Mouse (Mus musculus) frontal cortex, postnatal 25 days (tissue): Measurements from ENCODE around the gene Chrm5.
A peak's percentile ranks its signal among the peaks of the same experiment; 100 is the strongest.
"Not testable (repeated sequence)": the region's sequence is repeated elsewhere in the genome, so short reads cannot be mapped to it uniquely, and the experiment has no call there.

Source experiments
- DNase-seq, 2 experiments: peaks; one replicate each; pipeline ENCODE4 v3.0.0; 2022; ENCODE audit warnings: low spot score in 2 of 2

Gene Chrm5

DNA sequence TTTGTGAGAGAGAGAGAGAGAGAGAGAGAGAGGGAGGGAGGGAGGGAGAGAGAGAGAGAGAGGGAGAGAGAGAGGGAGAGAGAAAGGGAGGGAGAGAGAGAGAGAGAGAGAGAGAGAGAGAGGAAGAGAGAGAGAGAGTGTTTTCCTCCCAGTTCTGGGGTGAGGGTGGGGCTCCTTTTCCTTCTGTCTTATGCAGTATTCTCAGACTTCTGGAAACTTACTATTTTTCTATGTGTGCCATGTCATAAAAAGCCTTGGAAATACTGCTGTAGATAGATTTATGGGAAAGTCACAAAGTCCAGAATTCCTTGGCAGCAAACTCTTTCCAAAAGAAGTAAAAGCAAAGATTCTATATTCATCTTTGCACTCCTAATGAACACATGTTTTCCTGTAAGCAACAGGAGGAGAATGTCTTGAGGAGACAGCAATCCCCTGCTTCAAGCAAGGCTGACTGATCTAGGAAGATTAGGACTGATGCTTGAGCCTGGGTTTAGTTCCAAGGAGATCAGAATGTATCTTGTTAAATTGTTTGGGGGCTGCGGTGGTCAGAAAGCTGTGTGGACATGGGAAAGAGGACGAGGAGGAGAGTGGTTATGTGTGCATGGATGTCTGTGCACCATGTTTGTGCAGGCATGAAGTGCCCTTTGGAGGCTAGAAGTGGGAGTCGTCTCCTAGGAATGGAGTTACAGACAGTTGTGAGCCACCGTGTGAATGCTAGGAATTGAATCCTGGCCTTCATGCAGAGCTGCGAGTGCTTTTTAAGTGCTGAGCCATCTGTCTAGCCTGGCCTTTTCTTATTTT lies 2.2 kb upstream of the Chrm5 start:
- DNase-seq, result no peak

DNA sequence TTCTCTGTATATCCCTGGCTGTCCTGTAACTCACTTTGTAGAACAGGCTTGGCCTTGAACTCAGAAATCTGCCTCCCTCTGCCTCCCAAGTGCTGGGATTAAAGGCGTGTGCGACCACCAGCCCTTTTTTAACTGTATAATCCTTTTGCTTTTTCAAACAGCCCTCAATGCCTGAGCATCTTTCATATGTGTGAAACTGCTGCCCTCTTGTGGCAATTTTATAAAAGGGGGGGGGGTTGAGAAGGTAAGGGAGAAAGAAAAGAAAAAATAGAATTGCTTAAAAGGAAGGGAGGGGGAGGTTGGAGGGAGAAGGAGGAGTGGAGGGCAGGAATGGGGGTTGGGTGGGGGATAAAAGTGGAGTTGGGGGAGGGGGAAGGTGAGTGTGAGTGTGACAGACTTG lies 995 bp upstream of the Chrm5 start:
- no peak for DNase-seq

DNA sequence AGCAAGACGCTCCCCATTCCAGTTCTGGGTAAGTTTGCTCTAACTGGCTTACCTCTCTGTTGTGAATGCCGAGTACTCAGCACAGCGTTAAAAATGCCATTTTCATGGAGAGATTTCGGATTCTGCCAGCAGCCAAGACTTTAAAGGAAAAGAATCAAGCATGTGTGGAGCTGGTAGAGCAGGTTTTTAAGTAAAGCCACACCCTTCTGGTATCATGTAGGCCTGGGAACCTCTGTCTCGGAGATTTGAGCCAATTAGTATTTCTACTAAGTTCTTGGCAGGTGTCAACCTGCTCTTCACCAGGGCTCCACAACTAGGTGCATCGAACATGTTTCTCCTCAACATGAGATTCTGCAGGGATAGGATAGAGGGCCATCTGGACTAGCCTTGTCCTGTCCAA lies 4.0 kb downstream of the Chrm5 start:
- DNase-seq, result no peak

DNA sequence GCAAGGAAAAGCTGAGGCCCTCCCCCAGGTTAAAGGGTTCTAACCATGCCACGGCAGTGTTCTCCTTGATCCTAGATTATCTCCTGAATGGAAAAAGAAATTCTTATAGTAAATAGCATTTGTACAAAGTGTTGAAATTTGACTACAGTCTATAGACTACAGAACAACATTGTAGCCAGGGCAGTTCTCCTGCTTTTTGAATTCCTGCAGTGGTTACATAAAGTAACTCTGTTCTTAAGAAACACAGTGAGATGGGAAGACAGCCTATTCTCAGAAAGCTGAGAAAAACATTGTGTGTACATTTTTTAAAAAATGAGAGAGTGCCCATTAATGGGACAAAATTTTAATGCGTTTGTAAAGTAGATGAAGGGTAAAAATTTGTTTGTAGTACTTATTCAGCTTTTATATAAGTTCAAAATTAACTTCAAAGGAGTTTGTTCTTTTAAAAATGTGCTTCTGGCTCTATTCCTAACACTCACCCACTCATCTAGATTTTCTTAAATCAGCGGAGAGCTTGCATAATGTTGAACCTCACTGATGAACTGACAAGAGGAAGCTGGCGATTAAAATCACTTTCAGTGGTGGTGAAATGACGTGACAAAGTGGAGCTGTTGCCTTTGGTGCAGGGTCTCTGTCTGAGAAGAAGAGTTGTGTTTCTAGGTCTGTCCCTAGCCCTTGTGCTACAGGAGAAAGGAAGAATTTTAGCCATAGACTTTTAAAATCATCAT lies 5.4 kb downstream of the Chrm5 start:
- DNase-seq, result no peak

DNA sequence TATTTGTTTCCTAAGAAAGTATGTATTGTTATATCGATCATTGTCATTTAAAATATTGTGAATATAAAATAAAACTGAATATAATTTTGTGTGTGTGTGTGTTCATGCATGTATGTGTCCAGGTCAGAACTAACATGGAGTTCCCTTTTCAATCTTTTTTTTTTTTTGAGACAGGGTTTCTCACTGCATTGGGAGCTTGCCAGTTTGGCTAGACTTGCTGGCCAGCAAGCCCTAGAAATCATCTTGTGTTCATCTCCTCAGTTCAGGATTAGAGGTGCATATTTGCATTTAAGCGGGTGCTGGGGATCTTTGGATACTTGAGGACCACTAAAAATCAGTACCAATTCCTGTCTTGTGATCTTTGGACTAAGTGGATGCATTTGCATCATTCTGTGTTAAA lies 8.5 kb downstream of the Chrm5 start:
- DNase-seq, result no peak

DNA sequence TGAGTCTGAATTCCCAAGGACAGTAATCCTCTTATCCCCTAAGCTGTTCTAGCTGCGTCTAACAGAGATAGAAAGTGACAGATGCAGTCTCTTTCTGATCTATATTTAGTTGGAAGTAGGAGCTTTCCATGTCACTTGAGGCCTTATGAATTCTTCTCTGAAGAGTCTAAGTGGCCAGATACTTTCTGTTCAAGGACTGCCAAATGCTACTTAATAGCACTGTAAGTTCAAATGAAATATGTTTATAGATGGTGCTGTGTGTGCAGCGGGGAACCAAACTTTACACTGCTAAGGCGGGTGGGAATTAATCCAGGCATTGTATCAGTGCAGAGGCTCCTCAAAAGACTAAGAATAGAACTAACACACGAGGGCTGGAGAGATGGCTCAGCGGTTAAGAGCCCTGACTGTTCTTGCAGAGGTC lies 9.6 kb downstream of the Chrm5 start:
- no peak for DNase-seq

DNA sequence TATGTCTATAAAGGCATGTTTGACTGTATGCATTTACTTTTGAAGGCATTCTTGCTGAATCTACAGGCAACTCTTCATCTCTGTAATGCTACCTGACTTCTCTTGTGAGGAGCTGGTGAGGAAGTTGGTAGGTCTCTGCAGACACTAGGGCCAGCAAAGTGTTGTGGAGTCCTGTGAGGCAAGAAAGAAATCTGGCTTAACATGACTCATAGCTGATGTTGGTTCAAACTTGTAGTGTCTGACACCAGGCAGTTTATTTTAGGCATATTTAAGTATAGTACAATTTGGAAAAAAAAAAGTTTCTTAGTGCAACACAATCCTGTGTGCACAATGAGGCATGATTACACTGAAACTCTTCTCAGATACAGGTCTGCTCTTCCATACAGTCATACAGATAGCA lies 11.0 kb downstream of the Chrm5 start:
- DNase-seq, result no peak

DNA sequence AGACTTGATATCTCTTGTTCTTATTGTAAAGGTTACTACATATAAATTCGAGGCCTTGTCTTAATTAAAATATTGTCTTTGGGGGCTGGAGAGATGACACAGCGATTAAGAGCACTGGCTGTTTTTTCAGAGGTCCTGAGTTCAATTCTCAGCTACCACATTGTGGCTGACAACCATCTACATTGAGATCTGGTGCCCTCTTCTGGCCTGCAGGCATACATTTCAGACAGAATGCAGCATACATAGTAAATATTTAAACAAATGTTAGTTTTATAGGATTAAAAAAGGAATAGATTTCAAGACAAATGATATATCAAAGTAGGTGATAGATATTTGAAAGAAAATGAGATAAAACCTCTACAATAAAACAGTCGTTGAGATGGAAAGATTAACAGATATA lies 20.0 kb downstream of the Chrm5 start:
- DNase-seq, result no peak

DNA sequence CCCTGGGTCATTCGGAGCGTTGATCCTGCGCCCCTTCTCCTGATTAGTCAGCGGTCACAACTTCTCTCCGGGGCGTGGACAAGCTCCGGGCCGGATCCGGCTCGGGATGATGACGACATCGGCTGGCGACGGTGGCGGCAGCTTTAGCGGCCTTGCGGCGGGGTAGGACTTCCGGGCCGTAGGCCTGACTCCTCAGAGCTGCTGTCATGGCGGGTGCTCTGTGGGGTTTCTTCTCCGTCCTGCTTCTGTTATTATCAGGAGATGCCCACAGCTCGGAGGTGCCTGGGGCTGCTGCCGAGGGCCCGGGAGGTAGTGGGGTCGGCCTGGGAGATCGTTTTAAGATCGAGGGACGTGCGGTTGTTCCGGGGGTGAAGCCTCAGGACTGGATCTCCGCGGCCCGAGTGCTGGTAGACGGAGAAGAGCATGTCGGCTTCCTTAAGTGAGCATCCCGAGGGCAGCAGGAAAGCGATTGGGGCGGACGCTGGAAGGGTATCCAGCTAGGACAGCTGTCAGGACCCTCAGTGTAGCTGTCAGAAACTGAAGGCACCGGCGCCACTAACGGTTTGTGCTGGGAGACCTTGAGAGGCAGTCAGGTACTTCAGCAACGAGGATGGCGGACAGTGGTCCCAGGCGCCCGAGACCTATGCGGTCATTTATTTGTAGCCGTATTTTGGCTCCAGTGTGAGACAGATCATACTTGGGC lies 25.6 kb downstream of the Chrm5 start, which contains the start of gene Emc7:
Gene Emc7, plus strand, starts transcription at position 136 of the 703 bp plus-strand sequence.
- DNase-seq, result peak; percentile 96

DNA sequence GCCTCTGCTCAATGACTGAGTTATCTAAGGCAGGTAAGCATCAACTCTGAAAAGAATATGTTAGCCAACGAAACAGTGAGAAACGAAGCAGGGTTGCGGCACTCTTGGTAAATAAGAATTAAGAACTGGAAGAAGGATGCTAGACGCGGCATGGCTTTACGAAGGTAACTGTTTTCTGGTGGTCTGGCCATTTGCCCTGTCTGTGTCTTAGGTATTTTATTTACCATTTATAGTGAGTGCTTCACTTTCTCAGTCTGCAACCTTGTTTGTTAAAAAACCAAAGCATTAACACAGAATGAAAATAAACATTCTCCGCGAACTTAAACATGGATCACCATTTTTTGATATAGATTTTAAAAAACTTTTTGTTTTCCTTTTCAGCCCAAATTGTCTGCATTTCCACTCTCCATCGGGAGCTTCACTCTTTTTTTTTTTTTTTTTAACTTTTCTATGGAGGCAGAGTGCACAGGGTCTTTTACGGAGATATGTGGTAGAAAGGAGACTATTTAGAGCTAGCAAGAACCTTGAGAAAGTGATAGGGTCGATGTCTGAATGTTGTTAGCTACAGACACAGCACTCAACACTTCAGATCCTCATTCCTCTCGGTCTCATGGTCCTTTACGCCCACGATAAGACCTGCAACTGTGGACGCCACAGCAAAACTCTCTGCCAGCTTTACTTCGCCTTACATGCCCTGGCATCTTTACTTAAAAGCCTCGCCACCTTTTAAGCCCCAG lies 26.3 kb downstream of the Chrm5 start:
- DNase-seq, result no peak

DNA sequence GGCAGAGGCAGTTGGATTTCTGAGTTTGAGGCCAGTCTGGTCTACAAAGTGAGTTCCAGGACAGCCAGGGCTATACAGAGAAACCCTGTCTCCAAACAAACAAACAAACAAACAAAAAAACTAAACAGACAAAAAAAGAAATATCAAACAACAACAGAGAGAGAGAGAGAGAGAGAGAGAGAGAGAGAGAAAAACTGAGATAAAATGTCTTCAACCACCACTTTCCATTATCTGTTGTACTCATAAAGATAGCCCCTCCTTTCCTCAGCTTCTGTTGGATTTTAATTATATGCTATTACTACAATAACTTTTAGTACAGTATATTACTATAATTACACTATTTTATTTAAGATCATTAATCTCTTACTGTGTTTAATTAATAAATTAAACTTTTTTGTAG lies 28.1 kb downstream of the Chrm5 start:
- not testable (repeated sequence) for DNase-seq

DNA sequence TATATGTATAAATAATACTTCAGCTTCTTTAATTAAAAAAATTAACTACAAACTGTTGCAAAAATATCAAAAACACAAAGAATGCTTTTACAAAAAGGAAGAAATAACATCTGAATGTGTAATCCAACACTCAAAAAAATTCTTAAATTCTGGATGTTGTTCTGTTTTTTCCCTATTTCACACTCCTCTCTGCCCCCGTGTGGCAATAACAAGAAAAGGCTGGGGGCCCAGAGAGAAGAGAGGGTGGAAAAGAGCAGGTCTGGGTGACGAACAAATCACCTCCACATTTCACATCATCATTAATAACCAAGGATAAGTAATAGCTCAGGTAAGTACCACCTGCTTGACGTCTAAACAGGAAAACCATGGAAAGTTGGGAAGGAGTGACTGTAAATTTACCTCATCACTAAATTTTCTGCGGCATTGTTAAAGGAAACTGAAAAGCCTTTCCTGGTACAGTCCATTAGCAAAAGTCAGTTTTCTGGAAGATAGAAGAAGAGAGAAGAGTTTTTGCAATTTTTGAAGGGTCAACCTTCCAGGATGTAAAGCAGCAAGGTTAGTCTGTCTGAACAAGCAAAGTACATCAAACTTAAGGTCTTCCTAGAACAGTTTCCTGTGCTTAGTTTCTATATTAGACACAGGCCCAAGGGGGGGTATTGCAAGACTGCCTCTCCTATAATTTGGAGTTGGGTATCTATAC lies 30.8 kb downstream of the Chrm5 start:
- DNase-seq, result no peak

DNA sequence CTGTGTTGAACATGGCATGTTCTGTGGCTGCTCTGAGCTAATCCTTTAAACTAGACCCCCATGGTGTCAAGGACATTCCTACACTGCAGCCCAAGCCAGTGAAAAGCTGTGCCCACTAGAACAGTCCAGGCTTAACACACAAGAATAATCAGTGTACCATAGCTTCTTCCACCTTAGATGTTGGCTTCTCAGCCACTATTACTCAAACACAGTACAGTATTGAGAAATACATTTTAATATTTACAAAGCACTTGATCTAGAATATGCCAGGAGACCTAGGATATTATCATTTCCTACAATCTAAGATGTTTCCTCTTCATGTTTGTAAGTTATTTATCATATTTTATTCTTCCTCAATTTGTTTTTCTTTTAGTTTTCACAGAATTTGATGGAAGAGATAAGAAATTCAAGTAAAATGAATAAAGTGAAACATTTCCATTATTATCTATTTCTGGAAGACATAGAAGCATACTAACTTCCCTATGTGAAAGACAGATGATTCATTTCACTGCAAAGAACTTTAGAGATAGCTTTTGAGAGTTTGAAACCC lies 32.0 kb downstream of the Chrm5 start:
- no peak for DNase-seq

DNA sequence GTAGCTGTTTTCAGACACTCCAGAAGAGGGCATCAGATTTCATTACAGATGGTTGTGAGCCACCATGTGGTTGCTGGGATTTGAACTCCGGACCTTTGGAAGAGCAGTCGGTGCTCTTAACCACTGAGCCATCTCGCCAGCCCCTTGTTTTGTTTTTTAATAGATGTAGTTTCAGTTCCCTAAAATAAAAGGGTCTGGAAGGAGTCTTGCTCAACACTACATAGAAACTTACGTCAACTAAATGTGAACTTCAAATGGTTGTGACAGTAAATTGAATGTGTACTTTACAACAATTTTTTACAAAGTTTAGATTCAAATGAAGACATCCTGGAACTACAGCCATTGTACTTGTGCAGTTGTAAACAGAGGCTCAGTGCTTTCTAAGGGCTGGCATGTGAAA lies 32.5 kb downstream of the Chrm5 start:
- DNase-seq, result not testable (repeated sequence)

DNA sequence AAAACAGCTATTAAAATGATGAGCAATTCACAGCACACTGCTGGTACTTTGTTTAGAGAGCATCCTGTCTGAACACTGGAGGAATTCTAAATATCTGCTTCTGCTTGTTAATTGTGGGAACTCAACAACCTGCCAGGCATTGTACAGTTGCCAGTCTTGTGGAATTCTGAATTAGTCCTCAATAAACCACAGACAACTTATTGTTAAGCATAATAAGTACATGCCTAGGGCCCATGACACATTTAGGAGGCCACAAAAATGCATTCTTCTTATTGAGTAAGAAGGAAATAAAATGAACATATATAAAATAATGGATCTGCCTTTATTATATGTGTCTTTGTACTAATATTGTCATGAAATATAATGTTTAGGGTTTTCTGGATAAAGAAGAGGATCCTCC lies 35.1 kb downstream of the Chrm5 start:
- no peak for DNase-seq

DNA sequence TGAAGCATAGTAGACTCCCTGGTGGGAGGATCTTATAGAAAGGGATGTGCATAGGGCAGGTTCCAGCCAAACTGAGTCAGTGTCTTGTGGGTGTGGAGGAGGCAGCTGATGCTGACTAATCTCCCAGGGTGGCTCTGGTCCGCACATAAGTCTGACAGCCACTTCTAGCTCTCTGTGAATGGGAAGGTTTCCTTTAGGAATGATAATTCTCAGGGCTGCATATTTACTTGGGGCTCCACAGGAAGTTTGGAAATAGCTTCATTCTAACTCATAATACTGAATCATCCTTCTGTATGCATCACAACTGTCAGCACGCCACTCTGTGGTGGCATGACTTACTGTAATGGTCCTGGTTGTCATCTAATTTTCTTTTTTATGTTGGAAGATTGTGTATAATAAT lies 37.1 kb downstream of the Chrm5 start:
- no peak for DNase-seq

DNA sequence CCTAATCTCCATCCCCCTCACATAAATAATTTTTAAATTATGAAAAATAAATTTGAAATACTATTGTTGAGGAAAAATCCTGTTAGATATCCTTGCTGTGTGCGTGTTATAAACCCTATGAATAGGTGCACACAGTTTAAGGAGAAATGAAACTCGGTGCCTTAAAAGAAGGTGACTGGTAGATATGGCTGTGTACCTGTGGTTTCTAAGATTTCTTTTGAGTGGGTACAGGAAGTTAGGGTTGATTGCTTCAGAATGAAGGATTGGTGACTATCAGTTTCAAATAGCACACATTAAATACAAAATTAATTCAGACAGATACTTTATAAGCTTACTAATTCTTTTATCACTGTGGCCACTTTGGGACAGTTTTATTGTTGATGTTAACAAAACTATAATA lies 43.0 kb downstream of the Chrm5 start:
- no peak for DNase-seq

DNA sequence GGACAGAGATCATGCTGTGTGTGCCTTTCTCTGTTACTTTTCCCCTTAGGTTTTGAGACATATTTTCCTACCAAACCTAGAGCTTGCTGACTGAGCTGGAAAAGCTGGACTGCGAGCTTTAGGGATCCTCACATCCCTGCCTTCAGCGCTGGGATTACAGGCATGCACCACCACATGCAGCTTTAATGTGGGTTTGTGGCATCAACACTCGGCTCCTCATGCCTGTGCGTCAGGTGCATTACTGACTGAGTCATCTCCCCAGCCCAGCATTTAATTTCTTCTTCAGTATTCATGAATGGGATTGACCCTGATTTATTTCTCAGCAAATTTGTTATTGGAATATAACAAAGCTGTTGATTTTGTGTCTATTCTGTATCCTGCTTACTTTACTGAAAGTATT lies 44.3 kb downstream of the Chrm5 start:
- no peak for DNase-seq

DNA sequence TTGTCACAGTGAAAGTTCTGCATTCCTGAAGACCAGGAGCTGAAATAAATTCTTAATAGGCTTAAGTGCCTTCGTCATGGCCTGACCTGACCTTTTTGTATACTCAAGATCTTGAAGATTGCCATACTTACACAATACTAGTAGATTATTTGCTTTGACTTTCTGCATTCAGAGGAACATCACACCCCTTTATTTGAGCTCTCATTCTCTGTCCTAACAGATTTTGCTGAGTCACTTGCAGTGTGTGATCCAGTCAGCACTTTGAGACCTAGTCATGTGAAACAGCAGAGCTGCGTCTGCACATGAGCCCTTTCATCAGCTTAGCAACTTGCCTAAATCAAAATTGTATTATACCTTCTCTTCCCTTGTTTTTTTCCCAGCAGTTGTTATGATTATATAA lies 47.2 kb downstream of the Chrm5 start:
- DNase-seq, result no peak

DNA sequence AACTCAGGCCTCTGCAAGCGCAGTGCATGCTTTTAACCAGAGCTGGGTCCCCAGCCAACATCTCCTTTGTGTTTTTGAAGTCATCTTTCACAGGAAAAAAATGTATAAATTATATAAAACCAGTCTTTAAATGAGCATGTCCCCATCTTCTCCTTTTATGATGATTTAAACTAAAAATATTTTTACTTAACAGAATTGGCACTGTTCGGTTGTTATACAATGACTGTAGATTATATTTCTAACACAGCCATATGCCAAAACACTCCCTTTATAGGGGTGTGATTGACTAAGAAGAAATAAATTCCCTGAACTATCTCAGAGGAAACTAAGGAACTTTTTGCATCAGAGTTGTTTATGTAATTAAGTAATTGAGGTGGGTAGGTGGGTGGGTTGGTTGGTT lies 48.0 kb downstream of the Chrm5 start:
- no peak for DNase-seq

DNA sequence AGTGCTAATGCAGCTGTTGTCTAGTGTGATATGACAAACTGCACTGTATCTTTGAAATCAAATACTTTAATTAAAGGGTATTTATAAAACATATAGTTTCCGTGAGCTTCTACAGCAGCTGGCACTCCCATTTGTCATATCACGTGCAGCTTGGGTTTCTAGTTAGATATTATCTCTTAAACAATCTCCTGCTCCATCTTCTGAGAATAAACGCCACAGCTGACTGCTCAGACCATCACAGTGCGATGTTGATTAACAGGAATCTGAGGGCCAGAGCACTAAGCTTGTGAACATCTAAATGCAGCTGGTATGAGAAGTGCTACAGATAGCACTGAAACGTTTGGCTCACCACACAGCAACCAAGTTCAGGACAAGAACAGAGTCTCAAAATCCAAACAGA lies 50.2 kb downstream of the Chrm5 start:
- no peak for DNase-seq
